Mouse (Mus musculus) left cerebral cortex, adult 9 months (tissue): ENCODE data around the gene Mgea5.
"Not testable (repeated sequence)": the region's sequence is repeated elsewhere in the genome, so short reads cannot be mapped to it uniquely, and the experiment has no call there.

Experiments used
- DNase-seq, 2 experiments: peaks; one replicate each; pipeline ENCODE4 v3.0.0; 2022; ENCODE audit warnings: low spot score in 2 of 2

Gene Mgea5

DNA sequence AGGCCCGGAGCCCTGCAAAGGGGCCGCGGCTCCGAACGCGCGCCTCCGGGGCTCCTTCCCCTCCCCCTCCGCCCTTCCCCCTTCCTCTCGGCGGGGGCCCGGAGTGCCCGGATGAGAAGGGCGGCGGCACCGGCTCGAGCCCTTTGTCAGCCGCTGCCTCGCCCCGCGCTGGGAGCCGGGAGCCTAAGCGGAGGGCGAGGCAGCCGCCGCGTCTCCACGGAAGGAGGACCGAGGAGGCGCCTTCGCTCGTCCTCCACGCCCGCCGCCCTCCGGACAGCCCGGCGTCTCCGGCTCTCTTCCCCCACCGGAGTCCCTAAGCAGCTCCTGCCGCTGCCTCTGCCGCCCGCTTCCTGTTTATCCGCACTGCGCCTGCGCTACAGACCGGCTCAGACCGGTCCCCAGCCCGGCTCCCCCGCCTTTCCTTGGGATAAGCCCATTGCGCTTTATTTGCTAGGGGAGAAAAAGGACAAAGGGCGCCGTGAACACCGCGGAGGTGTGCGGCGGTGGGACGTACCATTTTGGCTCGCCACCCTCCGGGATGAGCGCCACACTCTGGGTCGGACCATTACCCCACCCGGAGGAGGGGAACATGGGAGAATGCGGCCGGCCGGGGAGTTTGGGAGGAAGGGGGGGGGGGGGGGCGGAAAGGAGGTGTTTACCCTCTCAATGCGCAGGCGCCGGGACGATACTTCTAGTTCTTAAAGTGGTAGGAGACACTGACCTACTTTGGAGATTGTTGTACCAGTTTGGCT lies at the start of gene Mgea5:
Gene Mgea5, minus strand, starts transcription at position 657 of the 752 bp plus-strand sequence.
- peak; percentile 97 to 98 for DNase-seq

DNA sequence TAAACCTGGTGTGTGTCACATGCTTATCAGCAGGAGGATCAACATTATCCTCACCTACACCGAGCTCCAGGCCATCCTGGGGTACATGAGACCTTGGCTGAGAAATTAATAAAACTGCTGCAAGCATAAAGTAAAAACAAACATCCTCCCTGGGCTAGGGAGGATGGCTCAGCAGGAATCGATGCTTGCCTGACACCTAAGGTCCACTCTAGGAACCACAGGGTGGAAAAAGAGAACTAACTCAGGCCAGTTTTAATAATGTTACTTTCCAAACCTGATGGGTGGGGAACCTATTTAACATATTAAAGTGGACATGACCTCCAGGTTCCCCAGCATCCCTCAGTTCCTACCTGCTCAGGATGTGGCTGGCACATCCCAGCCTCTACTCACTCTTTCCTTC lies 47.0 kb upstream of the Mgea5 start:
- no peak for DNase-seq

DNA sequence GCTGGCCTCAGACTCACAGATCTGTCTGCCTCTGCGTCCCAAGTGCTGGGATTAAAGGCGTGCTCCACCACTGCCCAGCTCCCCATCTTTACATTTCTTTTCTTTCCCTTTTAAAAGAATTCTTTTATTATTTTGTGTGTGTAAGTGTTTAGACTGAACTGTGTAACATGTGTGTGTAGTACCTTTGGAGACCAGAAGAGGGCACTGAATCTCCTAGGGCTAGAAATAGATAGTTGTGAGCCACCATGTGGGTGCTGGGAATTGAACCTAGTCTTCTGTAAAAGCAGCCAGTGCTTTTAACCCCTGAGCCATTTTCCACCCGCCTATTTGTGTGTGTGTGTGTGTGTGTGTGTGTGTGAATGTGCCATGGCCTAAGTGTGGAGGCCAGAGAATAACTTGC lies 44.1 kb upstream of the Mgea5 start:
- DNase-seq, result no peak

DNA sequence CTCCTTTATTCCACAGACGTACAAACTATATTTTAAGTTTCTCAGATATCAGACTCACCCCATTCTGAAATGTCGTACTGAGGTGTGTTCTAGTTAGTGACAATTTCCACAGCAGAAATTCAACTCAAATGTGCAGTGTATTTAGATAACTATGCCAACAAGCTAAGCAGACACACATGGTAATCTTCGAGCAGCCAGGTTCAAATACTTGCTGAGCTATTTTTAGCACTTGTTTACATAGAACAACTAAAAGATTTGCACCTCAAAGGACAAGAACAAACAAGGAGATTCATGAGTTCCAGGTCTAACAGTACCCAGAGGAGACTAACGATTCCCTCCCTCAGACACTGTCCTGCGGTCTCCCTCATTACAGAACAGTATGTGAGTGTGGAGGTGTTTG lies 43.5 kb upstream of the Mgea5 start:
- DNase-seq, result no peak

DNA sequence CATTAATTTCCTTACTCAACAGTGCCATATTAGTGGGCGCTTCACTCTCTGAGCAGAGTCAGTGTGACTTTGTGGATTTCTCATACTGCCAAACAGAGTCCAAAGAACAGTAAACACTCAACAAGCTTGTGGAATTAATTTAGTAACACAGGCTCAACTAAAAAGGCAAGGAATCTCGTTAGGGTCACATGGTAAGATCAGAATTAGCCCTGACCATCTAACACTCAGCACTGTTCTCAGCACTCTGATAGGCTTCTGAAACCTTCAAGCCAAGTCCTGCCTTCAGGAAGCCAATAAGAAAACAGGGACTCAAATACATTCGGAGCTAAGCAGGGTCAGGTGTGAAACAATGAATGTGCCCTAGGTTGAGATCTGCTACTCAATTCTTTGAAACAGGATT lies 42.5 kb upstream of the Mgea5 start:
- no peak for DNase-seq

DNA sequence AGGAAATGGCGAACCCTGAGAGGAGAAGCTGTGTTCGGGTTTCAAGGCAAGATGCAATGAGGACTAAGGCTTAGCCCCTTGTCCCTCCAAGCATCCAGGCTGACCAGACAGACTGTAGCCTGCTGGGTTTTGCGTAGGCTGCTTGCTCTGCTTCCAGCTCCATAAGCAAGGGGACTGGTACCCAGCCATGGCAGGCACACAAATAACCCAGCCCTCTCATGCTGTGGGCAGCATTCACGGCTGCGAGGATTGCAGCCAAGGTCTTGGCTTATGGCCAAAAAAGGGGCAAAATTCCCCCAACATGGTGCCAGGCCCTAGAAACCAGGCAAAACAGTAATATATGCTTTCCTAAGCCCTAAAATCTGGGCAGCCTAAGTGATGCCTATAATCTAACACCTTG lies 38.2 kb upstream of the Mgea5 start:
- no peak for DNase-seq

DNA sequence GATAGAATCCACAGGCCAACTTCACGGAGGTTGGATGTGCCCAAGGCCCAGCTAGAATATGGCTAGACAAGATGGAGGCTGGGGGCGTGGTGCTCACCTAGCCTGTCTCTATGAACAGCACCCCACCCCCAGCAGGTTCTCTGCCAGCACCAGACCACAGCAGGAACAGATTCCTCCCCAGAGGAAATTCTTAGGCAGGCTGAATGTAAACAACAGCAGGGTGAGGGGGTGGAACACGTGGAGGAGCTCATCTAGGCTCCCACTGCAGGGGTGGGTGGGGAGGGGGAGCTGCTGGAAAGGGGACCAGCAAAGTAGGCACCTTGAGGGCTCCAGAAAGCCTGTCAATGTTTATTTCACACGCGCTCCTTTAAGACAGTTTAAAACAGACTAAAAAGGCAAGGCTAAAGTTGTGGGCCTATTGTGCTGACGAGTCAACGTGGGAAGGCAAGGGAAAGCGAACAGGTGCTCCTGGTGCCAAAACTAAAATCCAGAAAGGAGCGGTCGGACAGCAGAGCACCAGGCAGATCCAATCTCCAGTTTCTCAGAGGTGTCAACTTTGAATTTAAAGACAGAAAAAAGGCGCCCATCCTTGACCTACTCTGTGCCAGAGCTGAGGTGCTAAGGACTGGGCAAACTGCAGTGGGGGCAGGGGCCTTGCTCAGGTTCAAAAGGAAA lies 34.3 kb upstream of the Mgea5 start:
- DNase-seq, result peak in 1 of 2 experiments; percentile 63

DNA sequence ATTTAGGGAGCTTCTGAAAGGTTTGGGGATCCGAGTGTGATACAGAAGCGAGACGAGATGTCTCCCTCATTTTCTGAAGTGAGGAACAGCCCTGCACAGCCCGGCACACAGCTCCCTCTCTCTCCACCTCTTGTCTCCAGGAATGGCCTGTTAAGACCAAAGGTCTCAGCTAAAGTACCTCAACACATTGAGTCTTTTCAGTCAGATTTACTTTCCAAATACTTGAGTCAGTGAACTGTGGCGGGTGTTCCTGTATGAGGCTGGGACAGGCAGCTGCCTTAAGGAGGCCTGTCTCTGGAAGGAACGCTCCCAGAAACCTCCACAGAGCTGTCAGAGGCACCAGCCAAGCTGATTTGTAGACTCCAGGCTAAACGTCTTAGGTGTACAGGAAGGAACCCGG lies 33.1 kb upstream of the Mgea5 start:
- no peak for DNase-seq

DNA sequence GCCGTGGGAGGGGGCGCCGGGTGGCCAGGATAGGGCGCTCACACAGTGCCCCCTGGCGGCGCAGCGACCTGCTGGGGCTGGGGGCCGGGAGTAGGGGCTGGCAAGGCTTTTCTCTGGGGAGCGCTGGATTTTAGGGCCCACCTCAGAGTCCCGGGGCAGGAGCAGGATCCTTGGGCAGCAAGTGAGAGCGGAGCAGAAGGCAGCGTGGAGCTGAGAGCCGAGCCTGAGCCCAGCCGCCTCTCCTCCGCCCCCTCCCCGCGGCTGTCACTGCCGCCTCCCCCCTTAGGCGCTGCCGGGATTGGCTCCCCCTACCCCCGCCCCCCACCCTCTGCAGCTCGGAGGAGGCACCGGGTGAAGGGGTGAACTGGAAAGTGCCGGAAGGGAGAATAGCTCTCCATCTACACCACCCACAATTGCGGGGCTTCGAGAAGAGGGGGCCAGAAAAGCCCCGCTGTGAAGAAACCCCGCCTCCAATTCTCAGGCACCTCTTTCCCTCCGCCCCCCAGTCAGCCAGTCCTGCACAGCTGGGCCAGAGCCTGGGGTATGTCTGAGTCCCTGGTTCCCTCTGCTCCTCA lies 32.3 kb upstream of the Mgea5 start, which contains the start of gene Kcnip2:
Gene Kcnip2, minus strand, starts transcription at position 231 of the 575 bp plus-strand sequence.
- peak in 1 of 2 experiments; percentile 53 for DNase-seq

DNA sequence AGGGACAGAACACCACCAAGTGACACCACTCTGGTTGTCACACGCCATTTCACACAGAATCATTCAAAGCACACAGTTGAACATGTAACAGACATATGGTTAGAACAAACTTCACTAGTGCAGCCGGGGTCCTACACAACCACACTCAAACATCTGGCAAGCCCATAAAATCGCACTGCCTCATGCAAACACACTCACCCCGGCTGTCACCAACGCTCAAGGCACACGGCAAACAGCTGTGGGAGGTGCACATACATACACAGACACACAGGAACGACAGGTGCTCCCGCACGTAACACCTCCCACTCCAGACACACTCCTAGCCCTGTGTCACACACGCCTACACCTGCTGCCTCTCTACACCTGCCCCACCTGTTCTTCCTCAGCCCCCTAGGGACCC lies 31.5 kb upstream of the Mgea5 start:
- peak in 1 of 2 experiments; percentile 44 for DNase-seq

DNA sequence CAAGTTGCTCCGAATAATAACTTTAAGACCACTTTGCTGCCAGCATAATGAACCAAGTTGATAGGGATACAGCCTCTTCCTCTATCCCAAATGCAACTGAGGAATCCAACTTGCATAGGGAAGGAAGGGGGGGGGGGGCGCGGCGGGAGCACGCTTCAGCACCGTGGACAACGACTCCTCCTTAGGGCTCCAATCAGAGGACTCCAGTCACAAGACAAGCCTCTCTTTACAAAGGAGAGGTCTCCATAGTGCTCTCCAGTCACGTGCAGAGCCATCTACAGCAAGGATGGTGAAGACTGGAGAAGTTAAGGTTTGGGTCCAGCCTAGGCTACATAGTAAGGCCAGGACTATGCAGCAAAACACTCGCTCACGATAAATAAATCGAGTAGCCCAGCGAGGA lies 30.2 kb upstream of the Mgea5 start:
- DNase-seq, result no peak

DNA sequence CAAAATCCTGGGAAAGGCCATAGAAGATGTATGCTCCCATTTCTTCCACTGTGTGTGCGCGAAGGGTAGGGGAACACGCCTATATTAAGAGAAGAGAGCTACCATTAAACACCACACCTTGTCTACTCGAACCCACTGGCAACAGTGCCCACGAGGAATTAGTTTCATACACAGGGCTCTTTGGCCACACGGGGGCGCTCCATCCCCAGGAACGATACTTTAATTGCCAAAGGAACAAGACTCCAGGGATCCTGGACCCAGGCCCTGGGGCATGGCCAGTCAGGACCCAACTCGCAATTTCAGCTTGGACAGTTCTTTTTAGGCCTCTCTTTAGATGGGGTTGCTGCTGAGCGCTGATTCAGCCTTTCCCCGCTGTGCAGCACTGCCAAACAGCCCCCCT lies 29.6 kb upstream of the Mgea5 start:
- DNase-seq, result peak in 1 of 2 experiments; percentile 93

DNA sequence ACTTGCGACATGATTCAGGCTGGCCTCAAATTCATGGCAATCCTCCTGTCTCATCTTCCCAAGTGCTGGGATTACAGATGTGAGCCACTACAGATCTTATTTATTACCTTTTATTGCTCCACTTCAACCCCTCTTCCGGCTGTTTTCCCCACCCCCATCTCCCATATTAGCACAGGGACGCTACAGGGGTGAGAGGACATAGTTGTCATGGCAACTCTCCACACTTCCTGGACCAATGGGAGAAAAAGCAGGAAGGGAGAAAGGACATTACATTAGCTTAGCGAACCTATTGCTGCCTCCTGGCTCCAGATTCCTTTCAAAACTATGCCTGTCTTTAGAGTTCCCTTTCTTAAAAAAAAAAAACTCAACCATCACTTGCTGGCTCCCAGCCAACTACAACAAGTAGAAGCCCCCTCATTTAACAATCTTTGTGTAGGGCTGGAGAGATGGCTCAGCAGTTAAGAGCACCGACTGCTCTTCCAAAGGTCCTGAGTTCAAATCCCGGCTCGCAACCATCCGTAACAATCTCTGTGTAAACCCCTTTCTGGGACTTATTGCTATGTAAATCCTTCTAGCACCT lies 29.1 kb upstream of the Mgea5 start:
- DNase-seq, result no peak

DNA sequence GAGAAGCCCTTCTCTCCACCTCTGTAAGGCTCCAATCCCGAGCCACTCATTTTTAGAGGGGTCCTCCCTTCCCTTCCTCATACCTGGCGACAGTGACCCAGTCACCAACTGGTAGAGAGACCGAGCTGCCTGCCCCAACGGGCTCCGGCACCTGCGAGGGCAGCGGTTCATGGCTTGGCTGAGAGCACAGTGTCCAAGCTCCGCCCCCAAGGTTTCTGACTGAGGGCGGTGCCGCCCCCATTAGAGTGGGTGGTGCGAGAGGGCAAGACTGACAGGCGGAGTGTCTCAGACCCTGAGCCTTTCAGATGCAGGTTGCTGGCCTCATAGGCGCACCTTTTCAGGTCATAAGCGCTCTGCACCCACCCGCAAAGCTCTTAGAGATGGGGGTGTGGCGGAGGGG lies 28.5 kb upstream of the Mgea5 start:
- no peak for DNase-seq

DNA sequence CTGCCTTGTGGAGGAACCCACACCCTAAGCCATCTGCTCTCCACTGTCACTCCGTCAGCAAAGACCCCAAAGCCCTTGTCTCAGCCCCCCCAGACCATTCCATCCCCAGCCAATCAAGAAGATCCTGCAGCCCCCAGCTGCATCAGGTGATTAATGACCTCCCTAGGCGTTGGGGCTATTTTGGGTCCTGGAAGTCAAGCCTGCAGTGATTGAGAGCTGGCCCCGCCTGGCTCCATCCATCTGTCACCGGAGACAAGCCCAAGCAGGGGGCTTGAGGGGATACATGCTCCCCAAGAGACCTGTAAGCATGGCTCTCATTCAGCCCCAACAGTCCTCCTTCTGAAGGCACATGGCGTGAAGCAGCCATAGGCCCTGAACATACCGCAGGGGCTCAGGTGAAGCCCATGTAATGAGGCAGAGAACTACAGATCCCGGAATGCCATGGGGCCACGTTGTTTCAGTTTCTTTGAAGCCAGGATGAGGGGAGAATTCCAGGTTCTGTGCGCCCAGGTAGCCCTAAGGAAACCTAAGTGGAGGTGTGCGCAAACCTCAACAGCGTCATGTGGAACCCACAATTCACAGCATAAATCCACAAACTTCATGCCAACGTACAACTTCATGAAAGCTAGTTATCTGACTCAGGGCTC lies 27.5 kb upstream of the Mgea5 start:
- no peak for DNase-seq

DNA sequence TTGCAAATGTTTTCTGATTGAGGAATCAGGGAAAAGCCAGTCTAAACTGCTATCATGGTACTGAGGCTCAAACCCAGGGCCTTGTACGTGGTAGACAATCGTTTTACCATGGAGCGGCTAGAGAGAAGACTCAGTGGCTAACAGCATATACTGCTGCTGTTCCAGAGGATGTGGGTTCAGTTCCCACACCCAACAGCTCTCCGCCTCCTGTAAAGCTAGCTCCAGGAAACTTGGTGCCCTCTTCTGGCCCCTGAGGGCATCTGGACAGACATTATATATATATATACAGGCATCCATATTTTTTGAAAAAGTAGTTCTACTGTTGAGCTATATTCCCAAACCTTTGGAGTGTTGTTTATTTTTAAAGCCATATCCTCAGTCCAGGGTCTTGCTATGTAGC lies 24.1 kb upstream of the Mgea5 start:
- DNase-seq, result no peak

DNA sequence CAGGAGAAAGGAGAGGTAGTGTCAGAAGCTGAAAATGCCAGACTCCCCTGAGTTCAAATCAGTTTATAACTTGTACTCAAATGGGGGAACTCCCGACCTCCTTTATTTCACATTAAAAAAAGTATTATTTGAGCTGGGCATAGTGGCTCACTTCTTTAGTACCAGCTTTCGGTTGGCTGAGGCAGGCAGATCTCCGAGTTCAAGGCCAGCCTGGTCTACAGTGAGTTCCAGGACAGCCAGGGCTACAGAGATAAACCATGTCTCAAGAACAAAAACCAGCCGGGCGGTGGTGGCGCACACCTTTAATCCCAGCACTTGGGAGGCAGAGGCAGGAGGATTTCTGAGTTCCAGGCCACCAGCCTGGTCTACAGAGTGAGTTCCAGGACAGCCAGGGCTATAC lies 22.2 kb upstream of the Mgea5 start:
- DNase-seq, result not testable (repeated sequence)

DNA sequence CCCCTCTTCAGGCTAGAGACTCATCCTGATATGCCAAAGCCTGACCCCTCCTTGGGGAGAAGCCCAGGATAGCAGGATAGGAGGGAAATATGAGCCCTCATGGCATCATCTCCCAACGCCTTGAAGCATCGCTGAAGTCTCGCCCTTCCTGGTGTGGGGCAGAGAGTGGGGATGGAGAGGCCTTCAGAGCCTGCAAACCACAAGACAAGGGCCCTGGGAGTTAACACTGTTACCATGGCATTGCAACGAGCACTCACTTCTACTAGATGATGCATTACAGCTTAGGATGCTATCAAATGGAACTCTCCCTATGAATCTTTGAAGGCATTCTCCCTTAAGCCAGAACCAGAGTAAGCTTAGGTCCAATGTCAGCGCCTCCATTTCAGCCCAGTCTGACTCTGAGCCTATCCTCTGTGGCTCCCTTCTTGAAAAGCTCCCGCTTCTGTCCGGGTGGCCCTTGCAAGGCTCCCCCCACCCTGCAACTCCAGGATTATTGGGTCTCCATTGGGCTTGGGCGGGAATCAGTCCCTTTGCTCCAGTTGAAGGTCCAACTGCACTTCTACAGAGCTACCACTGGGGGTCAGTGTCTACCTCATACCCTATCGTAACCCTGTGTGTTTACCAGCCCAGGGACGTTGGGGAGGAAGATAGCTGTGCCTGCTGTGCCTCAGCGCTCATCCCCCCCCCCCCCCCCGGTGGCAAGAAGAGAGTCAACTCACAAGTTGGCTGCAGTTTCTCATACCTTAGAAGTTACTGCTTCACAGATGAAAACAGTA lies 21.1 kb upstream of the Mgea5 start:
- DNase-seq, result no peak

DNA sequence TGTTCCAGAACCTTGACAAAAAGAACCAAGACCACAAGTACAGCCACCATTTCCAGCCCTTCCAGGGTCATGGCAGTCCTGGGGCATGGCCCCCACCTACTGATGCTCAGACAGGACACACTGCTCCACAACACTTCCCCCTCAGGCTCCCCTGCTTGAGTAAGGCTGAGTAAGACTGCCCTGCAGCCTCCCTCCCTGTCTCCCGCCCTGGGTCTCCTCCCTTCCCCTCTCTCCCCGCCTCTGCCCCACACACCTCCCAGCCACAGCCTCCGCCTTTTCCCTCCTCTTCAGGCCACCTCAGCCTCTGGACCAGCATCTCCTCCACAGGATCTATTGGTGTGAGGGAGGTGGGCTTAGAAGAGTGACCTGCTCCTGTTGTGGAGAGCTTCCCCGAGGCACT lies 19.8 kb upstream of the Mgea5 start:
- no peak for DNase-seq

DNA sequence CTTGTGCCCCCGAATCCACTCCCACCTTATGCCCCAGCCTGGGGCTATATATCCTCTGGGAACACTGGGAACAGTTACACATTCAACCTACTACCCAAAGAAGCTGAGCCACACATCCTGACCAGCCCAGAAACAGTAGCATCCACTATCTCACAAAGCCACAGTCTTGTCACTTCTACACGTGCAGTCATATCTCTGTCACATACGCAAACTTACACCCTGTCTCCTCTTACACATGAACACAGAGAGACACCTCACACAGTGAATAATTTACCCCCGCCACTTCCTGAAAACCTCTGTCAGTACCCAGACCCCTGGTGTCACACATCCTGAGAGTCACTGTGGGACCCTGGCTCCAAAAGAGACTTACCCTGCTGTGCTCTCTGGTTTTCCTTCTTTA lies 19.1 kb upstream of the Mgea5 start:
- DNase-seq, result no peak

DNA sequence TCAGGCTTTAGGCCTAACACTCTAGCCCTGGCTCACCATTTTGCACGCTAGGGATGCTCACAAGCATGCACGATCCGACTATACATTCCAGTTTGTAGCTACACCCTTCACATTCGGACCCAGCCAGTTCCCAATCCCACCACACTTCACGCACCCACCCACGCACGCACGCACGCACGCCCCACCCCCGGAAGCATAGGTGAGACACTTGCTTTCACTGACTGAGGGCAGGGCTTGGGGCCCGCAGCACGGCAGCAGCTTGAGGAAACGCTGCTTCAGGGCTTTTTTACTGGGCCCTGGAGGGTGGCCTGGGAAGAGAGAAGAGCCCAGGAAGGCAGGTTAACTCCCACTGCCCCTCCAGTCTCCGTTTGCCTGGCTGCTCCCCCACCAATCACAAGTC lies 13.2 kb upstream of the Mgea5 start:
- DNase-seq, result no peak
